Mouse (Mus musculus) ZHBTc4 (cell line): ENCODE data around the gene Olfr54.
"Not testable (repeated sequence)": the region's sequence is repeated elsewhere in the genome, so short reads cannot be mapped to it uniquely, and the experiment has no call there.

Experiments
- DNase-seq: peaks from one replicate; pipeline ENCODE4 v3.0.0-alpha.2; 2011; ENCODE audit warnings: low read depth, low spot score

Olfr54 gene

GRCm38 (mm10) chr11:51013936-51014335, at the start of gene Olfr54:
Gene Olfr54 (plus strand): TSS chr11:51014236.
- no peak for DNase-seq

GRCm38 (mm10) chr11:50964886-50965285, 49.1 kb upstream of the Olfr54 start:
- DNase-seq, result no peak

- no peak for DNase-seq
Measured at GRCm38 (mm10) chr11:50966230-50966629, 47.8 kb upstream of the Olfr54 start, which contains the start of gene Olfr1378. Gene Olfr1378 (plus strand): TSS chr11:50966530.

- DNase-seq, result peak; percentile 42
Measured at GRCm38 (mm10) chr11:50977216-50977615, 36.8 kb upstream of the Olfr54 start.

- no peak for DNase-seq
Measured at GRCm38 (mm10) chr11:50981667-50982066, 32.4 kb upstream of the Olfr54 start, which contains the start of gene Olfr1377. Gene Olfr1377 (plus strand): TSS chr11:50981967.

GRCm38 (mm10) chr11:51003296-51003695, 10.7 kb upstream of the Olfr54 start, which contains the start of gene Olfr51:
Gene Olfr51 (plus strand): TSS chr11:51003596.
- DNase-seq, result no peak

- DNase-seq, result no peak
Measured at GRCm38 (mm10) chr11:51011821-51012220, 2.2 kb upstream of the Olfr54 start.

- DNase-seq, result no peak
Measured at GRCm38 (mm10) chr11:51016341-51016740, 2.3 kb downstream of the Olfr54 start.

GRCm38 (mm10) chr11:51026811-51027210, 12.8 kb downstream of the Olfr54 start:
- DNase-seq, result not testable (repeated sequence)

- not testable (repeated sequence) for DNase-seq
Measured at GRCm38 (mm10) chr11:51029381-51029780, 15.3 kb downstream of the Olfr54 start.

- DNase-seq, result no peak
Measured at GRCm38 (mm10) chr11:51030225-51030624, 16.2 kb downstream of the Olfr54 start.

- peak; percentile 64 for DNase-seq
Measured at GRCm38 (mm10) chr11:51032851-51033250, 18.8 kb downstream of the Olfr54 start.

GRCm38 (mm10) chr11:51034141-51034540, 20.1 kb downstream of the Olfr54 start:
- peak; percentile 62 for DNase-seq

- no peak for DNase-seq
Measured at GRCm38 (mm10) chr11:51035951-51036350, 21.9 kb downstream of the Olfr54 start.

- DNase-seq, result not testable (repeated sequence)
Measured at GRCm38 (mm10) chr11:51044776-51045175, 30.7 kb downstream of the Olfr54 start.

- not testable (repeated sequence) for DNase-seq
Measured at GRCm38 (mm10) chr11:51047809-51048208, 33.8 kb downstream of the Olfr54 start, which contains the start of gene Olfr1375. Gene Olfr1375 (plus strand): TSS chr11:51048109.

- DNase-seq, result no peak
Measured at GRCm38 (mm10) chr11:51051678-51052077, 37.6 kb downstream of the Olfr54 start.

GRCm38 (mm10) chr11:51053230-51053629, 39.2 kb downstream of the Olfr54 start:
- DNase-seq, result peak; percentile 71

- DNase-seq, result peak; percentile 67
Measured at GRCm38 (mm10) chr11:51059151-51059571, 45.1 kb downstream of the Olfr54 start, which contains the start of gene Zfp354a. Gene Zfp354a (plus strand): TSS chr11:51059257.

- DNase-seq, result no peak
Measured at GRCm38 (mm10) chr11:51059640-51060039, 45.6 kb downstream of the Olfr54 start.

GRCm38 (mm10) chr11:51060981-51061380, 46.9 kb downstream of the Olfr54 start:
- no peak for DNase-seq

GRCm38 (mm10) chr11:51063276-51063675, 49.2 kb downstream of the Olfr54 start:
- no peak for DNase-seq

- DNase-seq, result no peak
Measured at GRCm38 (mm10) chr11:51063841-51064240, 49.8 kb downstream of the Olfr54 start.
